Mouse (Mus musculus): ENCODE results near the gene Pspc1. TPM values are rescaled to one million over a fixed set of nuclear protein-coding genes. Genes with fewer than 3 reads are reported as not detected.

Pspc1 gene
- total RNA-seq (2012; rRNA removed): 36.3 and 49.3 TPM in 2 replicates

DNA sequence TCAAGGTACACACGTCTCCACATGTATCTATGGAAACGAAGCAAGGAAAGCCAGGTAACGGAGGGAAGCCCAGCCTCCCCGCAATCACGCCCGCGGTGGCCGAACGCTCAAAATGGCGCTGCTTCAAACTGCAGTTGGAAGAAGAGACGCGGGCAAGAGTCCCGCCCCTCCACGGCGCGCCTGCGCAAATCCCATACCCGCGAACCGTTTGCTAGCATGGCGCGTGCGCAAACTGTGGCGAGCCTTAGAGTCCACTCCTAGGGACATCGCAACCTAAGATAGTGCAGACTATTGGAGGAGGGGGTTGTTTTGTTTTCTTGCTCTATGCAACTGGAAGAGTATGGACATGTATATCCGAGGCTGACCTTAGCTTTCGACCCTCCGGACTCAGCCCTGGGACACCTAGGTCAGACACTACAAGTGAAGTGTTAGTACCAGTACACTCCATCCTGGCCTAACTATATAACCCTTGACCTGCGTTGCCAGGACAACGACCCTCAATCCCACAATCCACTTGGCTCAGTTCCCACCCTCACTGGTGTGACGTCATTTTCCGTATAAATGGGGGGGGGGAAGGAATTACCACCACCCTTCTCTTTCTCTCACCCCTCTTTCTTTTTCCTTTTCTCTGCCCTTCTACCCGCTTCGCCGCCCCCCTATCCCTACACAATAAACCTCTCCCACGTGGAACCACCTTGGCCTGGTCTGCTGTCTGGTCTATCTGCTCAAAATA lies at the start of gene Pspc1:
Gene Pspc1, minus strand, starts transcription at position 117 of the 733 bp plus-strand sequence.
- TF ChIP-seq MAFK (IDR thresholded peaks at IDR 0.05; ENCODE audit: insufficient read depth, low read depth, low read length): no peak
- no peak for TF ChIP-seq ZNF384 (IDR thresholded peaks at IDR 0.05; ENCODE audit: low read depth, low read length)
- TF ChIP-seq CHD2 (IDR thresholded peaks at IDR 0.05; ENCODE audit: low read depth, low read length): no peak
- TF ChIP-seq HCFC1 (IDR thresholded peaks at IDR 0.05; ENCODE audit: borderline replicate concordance, insufficient read depth, low read length): no peak; the same call in 1 of the 2 replicates
- TF ChIP-seq ZC3H11A (IDR thresholded peaks at IDR 0.05; ENCODE audit: borderline replicate concordance, low read depth, low read length): no peak
- H3K4me3 ChIP-seq (ENCODE audit: insufficient read depth in 1 of 2, low read depth in 1 of 2, low read length in 2 of 2, poor library complexity in 1 of 2, severe bottlenecking in 1 of 2): peak within 1 kb of the TSS; percentile 78 to 92
- 0 out of 2 replicates have a peak, but pooled peaks cover 2% of the 10 kb centered on the region for H3K36me3 ChIP-seq (ENCODE audit: control insufficient read depth, insufficient read depth, low read length, poor library complexity, severe bottlenecking)
- H3K4me1 ChIP-seq (ENCODE audit: control insufficient read depth in 2 of 2, insufficient read depth in 2 of 2, low read length in 2 of 2, poor library complexity in 1 of 2): peaks cover 2% of the 10 kb centered on the region in 2 experiments; a peak in 2 of 4 replicates
- peak within 1 kb of the TSS; percentile 85 for H3K9ac ChIP-seq (ENCODE audit: insufficient read depth, low read depth, low read length, poor library complexity, severe bottlenecking)
- peak; percentile 97 for DNase-seq (ENCODE audit: low read depth, low spot score)
- H3K27ac ChIP-seq (ENCODE audit: insufficient read depth, low read depth, low read length, poor library complexity, severe bottlenecking): peak within 1 kb of the TSS; percentile 82
- in situ Hi-C loops (cut with MboI; ENCODE audit: low sequenced_read_pairs in 2 of 2, unreplicated experiment in 2 of 2): loop anchor here in 1 of 2 experiments (25.0 kb wide), 1 partner anchor 416 kb away; the partner anchor contains the start of gene Atp12a
- no peaks in the 10 kb centered on the region for H3K9me3 ChIP-seq (ENCODE audit: control insufficient read depth, insufficient read depth, low read depth, low read length)

DNA sequence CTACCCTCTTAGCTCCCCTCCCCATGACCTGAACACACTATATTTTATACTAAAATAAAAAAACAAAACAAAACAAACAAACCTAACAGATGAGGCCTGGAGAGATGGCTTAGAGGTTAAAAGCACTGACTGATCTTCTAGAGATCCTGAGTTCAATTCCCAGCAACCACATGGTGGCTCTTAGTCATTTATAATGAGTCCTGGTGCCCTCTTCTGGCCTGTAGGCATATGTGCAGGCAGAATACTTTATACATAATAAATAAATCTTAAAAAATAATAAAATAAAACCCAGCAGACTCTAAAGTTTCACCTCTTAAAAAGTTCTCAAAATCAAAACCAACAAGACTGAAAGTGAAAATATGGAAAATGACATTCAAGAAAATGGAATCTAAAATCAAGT lies 46.4 kb upstream of the Pspc1 start:
- no peak overlapping the region for H3K9ac ChIP-seq (ENCODE audit: insufficient read depth, low read depth, low read length, poor library complexity, severe bottlenecking)
- DNase-seq (ENCODE audit: low read depth, low spot score): no peak
- H3K4me1 ChIP-seq (ENCODE audit: control insufficient read depth in 2 of 2, insufficient read depth in 2 of 2, low read length in 2 of 2, poor library complexity in 1 of 2): no peaks in the 10 kb centered on the region
- TF ChIP-seq ZNF384 (IDR thresholded peaks at IDR 0.05; ENCODE audit: low read depth, low read length): no peak
- TF ChIP-seq CHD2 (IDR thresholded peaks at IDR 0.05; ENCODE audit: low read depth, low read length): no peak
- TF ChIP-seq HCFC1 (IDR thresholded peaks at IDR 0.05; ENCODE audit: borderline replicate concordance, insufficient read depth, low read length): no peak
- H3K9me3 ChIP-seq (ENCODE audit: control insufficient read depth, insufficient read depth, low read depth, low read length): no peaks in the 10 kb centered on the region
- in situ Hi-C loops (cut with MboI; ENCODE audit: low sequenced_read_pairs in 2 of 2, unreplicated experiment in 2 of 2): no loop called here
- no peak overlapping the region for H3K4me3 ChIP-seq (ENCODE audit: insufficient read depth in 1 of 2, low read depth in 1 of 2, low read length in 2 of 2, poor library complexity in 1 of 2, severe bottlenecking in 1 of 2)
- H3K27ac ChIP-seq (ENCODE audit: insufficient read depth, low read depth, low read length, poor library complexity, severe bottlenecking): no peak overlapping the region
- no peaks in the 10 kb centered on the region for H3K36me3 ChIP-seq (ENCODE audit: control insufficient read depth, insufficient read depth, low read length, poor library complexity, severe bottlenecking)

DNA sequence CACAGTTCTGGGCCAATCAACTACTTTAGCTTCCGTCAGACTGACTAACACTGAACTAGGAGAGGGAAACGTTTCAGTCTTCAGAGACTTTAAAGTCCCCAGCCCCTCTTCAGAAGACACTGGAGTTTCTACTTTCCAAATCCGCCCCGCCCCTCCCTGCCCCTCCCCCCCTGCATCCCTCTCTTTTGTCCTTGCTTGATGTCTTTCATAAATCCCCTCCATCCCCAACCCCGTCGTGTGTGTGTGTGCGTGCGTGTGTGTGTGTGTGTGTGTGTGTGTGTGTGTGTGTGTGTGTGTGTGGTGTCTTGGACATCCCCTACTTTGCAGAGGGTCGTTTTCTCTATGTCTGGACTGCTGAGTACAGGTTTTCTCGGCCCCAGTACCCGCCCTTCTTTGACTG lies 39.5 kb upstream of the Pspc1 start:
- Histone ChIP-seq H3K27ac (ENCODE audit: insufficient read depth, low read depth, low read length, poor library complexity, severe bottlenecking) (peak overlapping the region; percentile 56; the same call in 1 of the 2 replicates), H3K9ac (ENCODE audit: insufficient read depth, low read depth, low read length, poor library complexity, severe bottlenecking) (peak overlapping the region; percentile 37; the same call in 1 of the 2 replicates)

DNA sequence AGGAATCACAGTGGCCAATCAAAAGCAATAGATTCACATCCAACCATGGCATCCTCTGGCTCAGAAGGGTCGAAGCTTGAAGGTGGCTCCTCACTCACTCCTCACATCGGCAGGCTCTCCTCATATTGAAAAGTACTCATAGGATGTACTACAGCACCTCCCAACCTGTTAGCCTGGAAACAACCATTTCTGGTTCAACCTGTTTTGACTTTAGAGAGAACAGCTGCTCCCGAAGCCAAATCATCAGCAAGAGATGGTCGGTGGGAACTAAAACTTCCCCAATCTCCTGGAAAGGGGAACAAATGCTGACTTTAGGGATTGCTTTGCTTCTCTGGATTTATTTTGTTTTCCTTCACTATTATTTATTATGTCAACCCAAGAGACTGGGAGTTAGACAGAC lies 39.0 kb upstream of the Pspc1 start:
- H3K36me3 ChIP-seq (ENCODE audit: control insufficient read depth, insufficient read depth, low read length, poor library complexity, severe bottlenecking): no peaks in the 10 kb centered on the region
- H3K27ac ChIP-seq (ENCODE audit: insufficient read depth, low read depth, low read length, poor library complexity, severe bottlenecking): no peak overlapping the region
- peaks cover 4 to 10% of the 10 kb centered on the region in 2 experiments; a peak in 3 of 4 replicates for H3K4me1 ChIP-seq (ENCODE audit: control insufficient read depth in 2 of 2, insufficient read depth in 2 of 2, low read length in 2 of 2, poor library complexity in 1 of 2)
- H3K9me3 ChIP-seq (ENCODE audit: control insufficient read depth, insufficient read depth, low read depth, low read length): no peaks in the 10 kb centered on the region
- in situ Hi-C loops (cut with MboI; ENCODE audit: low sequenced_read_pairs in 2 of 2, unreplicated experiment in 2 of 2): no loop called here
- no peak overlapping the region for H3K9ac ChIP-seq (ENCODE audit: insufficient read depth, low read depth, low read length, poor library complexity, severe bottlenecking)
- no peak overlapping the region for H3K4me3 ChIP-seq (ENCODE audit: insufficient read depth in 1 of 2, low read depth in 1 of 2, low read length in 2 of 2, poor library complexity in 1 of 2, severe bottlenecking in 1 of 2)
- no peak for DNase-seq (ENCODE audit: low read depth, low spot score)
- TF ChIP-seq ZNF384 (IDR thresholded peaks at IDR 0.05; ENCODE audit: low read depth, low read length) (no peak), CHD2 (IDR thresholded peaks at IDR 0.05; ENCODE audit: low read depth, low read length) (no peak), HCFC1 (IDR thresholded peaks at IDR 0.05; ENCODE audit: borderline replicate concordance, insufficient read depth, low read length) (no peak), MAFK (IDR thresholded peaks at IDR 0.05; ENCODE audit: insufficient read depth, low read depth, low read length) (no peak), ZC3H11A (IDR thresholded peaks at IDR 0.05; ENCODE audit: borderline replicate concordance, low read depth, low read length) (no peak)

More for the DNA sequence above, 39.5 kb upstream of the Pspc1 start:
- Histone ChIP-seq H3K4me1 (ENCODE audit: control insufficient read depth in 2 of 2, insufficient read depth in 2 of 2, low read length in 2 of 2, poor library complexity in 1 of 2) (peaks cover 4 to 10% of the 10 kb centered on the region in 2 experiments; a peak in 3 of 4 replicates), H3K9me3 (ENCODE audit: control insufficient read depth, insufficient read depth, low read depth, low read length) (no peaks in the 10 kb centered on the region), H3K36me3 (ENCODE audit: control insufficient read depth, insufficient read depth, low read length, poor library complexity, severe bottlenecking) (no peaks in the 10 kb centered on the region), H3K4me3 (ENCODE audit: insufficient read depth in 1 of 2, low read depth in 1 of 2, low read length in 2 of 2, poor library complexity in 1 of 2, severe bottlenecking in 1 of 2) (peak overlapping the region; percentile 27 to 32; a peak in 3 of 4 replicates)
- in situ Hi-C loops (cut with MboI; ENCODE audit: low sequenced_read_pairs in 2 of 2, unreplicated experiment in 2 of 2): no loop called here
- TF ChIP-seq ZNF384 (IDR thresholded peaks at IDR 0.05; ENCODE audit: low read depth, low read length): no peak
- no peak for DNase-seq (ENCODE audit: low read depth, low spot score)
